Mouse (Mus musculus) myocyte (in vitro differentiated cells): ENCODE measurements at regions not wholly inside any gene's neighbourhood (a gene's known extent, or its start where the extent isn't known, plus 50 kb on each side); places are given as distances from the start of the nearest gene placed in this dataset.

Source experiments
- H3K27me3 ChIP-seq: one replicate; pipeline ENCODE4 v1.6.1; 2011; ENCODE audit not compliant: control insufficient read depth, insufficient read depth, insufficient read length
- H3K36me3 ChIP-seq: one replicate; pipeline ENCODE4 v1.6.1; 2011; ENCODE audit not compliant: control insufficient read depth, insufficient read depth
- H3K4me2 ChIP-seq: one replicate; pipeline ENCODE4 v1.6.1; 2011; ENCODE audit warnings: low read depth, control low read depth
- H3K4me3 ChIP-seq: one replicate; pipeline ENCODE4 v1.5.1; 2011; ENCODE audit warnings: mild to moderate bottlenecking, control low read depth, moderate library complexity
- H3K79me2 ChIP-seq: one replicate; pipeline ENCODE4 v1.6.1; 2011; ENCODE audit not compliant: control insufficient read depth, insufficient read depth
- H3ac ChIP-seq: one replicate; pipeline ENCODE4 v1.6.1; 2011; ENCODE audit not compliant: control insufficient read depth, insufficient read length
- CEBPB ChIP-seq: IDR thresholded peaks from 2 replicates; pipeline ENCODE4 v1.6.1; 2011; ENCODE audit warnings: mild to moderate bottlenecking, moderate library complexity; ENCODE audit not compliant: poor library complexity, insufficient read depth, severe bottlenecking
- E2F4 ChIP-seq: IDR thresholded peaks from one replicate; pipeline ENCODE4 v1.6.1; 2011; ENCODE audit warnings: mild to moderate bottlenecking, control low read depth, moderate library complexity; ENCODE audit not compliant: insufficient read depth
- MAX ChIP-seq: IDR thresholded peaks from one replicate; pipeline ENCODE4 v1.6.1; 2011; ENCODE audit warnings: low read depth, mild to moderate bottlenecking, control low read depth
- MYOD1 ChIP-seq, 3 experiments: IDR thresholded peaks; one replicate each; pipeline ENCODE4 v1.6.1; 2011; ENCODE audit warnings: control low read depth in 2 of 3, low read depth in 2 of 3, mild to moderate bottlenecking in 2 of 3, moderate library complexity in 1 of 3; ENCODE audit not compliant: insufficient read length in 2 of 3, control insufficient read depth in 1 of 3
- MYOG ChIP-seq, 3 experiments: IDR thresholded peaks; one replicate each; pipeline ENCODE4 v1.6.1; 2011; ENCODE audit warnings: control low read depth in 2 of 3, low read depth in 2 of 3, mild to moderate bottlenecking in 2 of 3; ENCODE audit not compliant: insufficient read length in 2 of 3, control insufficient read depth in 1 of 3, insufficient read depth in 1 of 3
- POLR2A ChIP-seq: IDR thresholded peaks from one replicate; pipeline ENCODE4 v1.6.1; 2011; ENCODE audit warnings: low read depth, mild to moderate bottlenecking, control low read depth, moderate library complexity; ENCODE audit not compliant: insufficient read length
- POLR2AphosphoS2 ChIP-seq: IDR thresholded peaks from one replicate; pipeline ENCODE4 v1.6.1; 2011; ENCODE audit warnings: low read depth, control low read depth; ENCODE audit not compliant: insufficient read length
- REST ChIP-seq: IDR thresholded peaks from one replicate; pipeline ENCODE4 v1.6.1; 2011; ENCODE audit warnings: mild to moderate bottlenecking, control low read depth, moderate library complexity; ENCODE audit not compliant: insufficient read depth, insufficient read length
- SRF ChIP-seq: IDR thresholded peaks from one replicate; pipeline ENCODE4 v1.6.1; 2011; ENCODE audit warnings: low read depth; ENCODE audit not compliant: control insufficient read depth, insufficient read length
- TCF12 ChIP-seq: IDR thresholded peaks from one replicate; pipeline ENCODE4 v1.6.1; 2011; ENCODE audit warnings: mild to moderate bottlenecking, control low read depth; ENCODE audit not compliant: poor library complexity, insufficient read depth, severe bottlenecking
- TCF3 ChIP-seq: IDR thresholded peaks from one replicate; pipeline ENCODE4 v1.6.1; 2011; ENCODE audit warnings: low read depth, control low read depth; ENCODE audit not compliant: insufficient read length
- USF1 ChIP-seq: IDR thresholded peaks from one replicate; pipeline ENCODE4 v1.6.1; 2011; ENCODE audit warnings: low read depth, mild to moderate bottlenecking, control low read depth, moderate library complexity

DNA sequence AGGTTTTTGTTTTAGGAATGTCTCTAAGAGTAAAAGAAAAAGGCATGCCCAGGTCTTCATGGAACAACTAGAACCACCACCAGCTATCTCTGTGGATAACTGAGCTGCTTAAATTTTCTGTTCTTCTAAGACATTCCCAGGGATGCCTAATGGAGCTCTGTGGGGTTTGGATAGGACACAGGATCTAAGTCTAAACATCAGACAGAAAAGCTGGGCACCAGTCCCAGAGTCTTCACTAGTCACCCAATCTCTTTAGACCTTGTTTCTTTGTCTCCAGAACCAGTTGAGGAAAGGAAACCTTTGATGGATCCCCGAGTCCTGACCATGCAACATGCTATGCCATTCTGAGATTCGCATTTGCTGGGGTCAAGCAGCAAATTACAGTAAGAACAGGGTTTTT, 243.2 kb upstream of the Far2 start:
- H3K79me2 ChIP-seq = no peaks in the 10 kb centered on the region
- no peak overlapping the region for H3K4me3 ChIP-seq
- no peaks in the 10 kb centered on the region for H3K27me3 ChIP-seq
- H3K4me2 ChIP-seq = no peak overlapping the region
- no peaks in the 10 kb centered on the region for H3K36me3 ChIP-seq
- H3ac ChIP-seq = no peak overlapping the region
- TF ChIP-seq TCF3 = no peak
- no peak for TF ChIP-seq POLR2AphosphoS2
- TF ChIP-seq MYOD1 (IDR thresholded peaks at IDR 0.05; ENCODE audit: control insufficient read depth in 1 of 3, insufficient read length in 2 of 3, low read depth in 2 of 3) = no peak
- TF ChIP-seq CEBPB = no peak
- no peak for TF ChIP-seq POLR2A
- TF ChIP-seq USF1 = no peak
- TF ChIP-seq MYOG (IDR thresholded peaks at IDR 0.05; ENCODE audit: control insufficient read depth in 1 of 3, insufficient read depth in 1 of 3, insufficient read length in 2 of 3, low read depth in 2 of 3) = no peak
- TF ChIP-seq REST = no peak
- no peak for TF ChIP-seq E2F4
- no peak for TF ChIP-seq TCF12
- no peak for TF ChIP-seq SRF
- no peak for TF ChIP-seq MAX

- Histone ChIP-seq H3K79me2 (no peaks in the 10 kb centered on the region), H3K4me3 (no peak overlapping the region), H3K4me2 (no peak overlapping the region), H3K27me3 (peaks cover 5% of the 10 kb centered on the region), H3ac (no peak overlapping the region), H3K36me3 (no peaks in the 10 kb centered on the region)
- no peak for TF ChIP-seq SRF
- TF ChIP-seq MAX = no peak
- TF ChIP-seq POLR2AphosphoS2 = no peak
- no peak for TF ChIP-seq CEBPB
- TF ChIP-seq E2F4 = no peak
- no peak for TF ChIP-seq TCF12
- no peak for TF ChIP-seq USF1
- TF ChIP-seq REST = no peak
- no peak for TF ChIP-seq MYOG (IDR thresholded peaks at IDR 0.05; ENCODE audit: control insufficient read depth in 1 of 3, insufficient read depth in 1 of 3, insufficient read length in 2 of 3, low read depth in 2 of 3)
- no peak for TF ChIP-seq TCF3
- TF ChIP-seq MYOD1 (IDR thresholded peaks at IDR 0.05; ENCODE audit: control insufficient read depth in 1 of 3, insufficient read length in 2 of 3, low read depth in 2 of 3) = no peak
- TF ChIP-seq POLR2A = no peak
Observed at GRCm38 (mm10) chr6:147810710-147811109, 236.3 kb upstream of the Far2 start.

DNA sequence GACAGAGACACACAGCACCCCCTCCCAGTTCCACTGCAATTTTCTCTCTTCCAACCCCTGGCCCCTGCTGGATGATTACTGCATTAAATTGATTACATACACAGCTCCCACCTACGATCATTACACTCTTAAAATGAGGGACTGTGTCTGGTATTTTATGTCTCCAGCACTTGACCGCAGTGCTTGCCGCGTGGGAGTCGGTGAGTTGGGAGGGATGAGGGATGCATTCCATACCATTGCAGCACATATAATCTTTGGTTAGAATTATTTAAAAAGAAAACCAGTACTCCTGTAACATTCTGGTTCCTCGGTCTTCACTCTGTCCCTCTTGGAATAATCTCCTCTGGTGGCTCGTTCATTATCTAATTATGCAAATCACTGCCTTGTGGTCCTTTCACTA, 230.2 kb upstream of the Far2 start:
- no peak overlapping the region for H3K4me3 ChIP-seq
- TF ChIP-seq POLR2A = no peak
- TF ChIP-seq REST = no peak
- TF ChIP-seq TCF12 = no peak
- no peak for TF ChIP-seq MYOG (IDR thresholded peaks at IDR 0.05; ENCODE audit: control insufficient read depth in 1 of 3, insufficient read depth in 1 of 3, insufficient read length in 2 of 3, low read depth in 2 of 3)
- no peak for TF ChIP-seq POLR2AphosphoS2
- no peak for TF ChIP-seq SRF
- no peak for TF ChIP-seq TCF3
- no peak for TF ChIP-seq MYOD1 (IDR thresholded peaks at IDR 0.05; ENCODE audit: control insufficient read depth in 1 of 3, insufficient read length in 2 of 3, low read depth in 2 of 3)
- no peak for TF ChIP-seq E2F4
- no peak for TF ChIP-seq USF1
- TF ChIP-seq MAX = no peak
- TF ChIP-seq CEBPB = no peak
- no peaks in the 10 kb centered on the region for H3K79me2 ChIP-seq
- H3K4me2 ChIP-seq = no peak overlapping the region
- H3K36me3 ChIP-seq = no peaks in the 10 kb centered on the region
- peaks cover 9% of the 10 kb centered on the region for H3K27me3 ChIP-seq
- no peak overlapping the region for H3ac ChIP-seq

DNA sequence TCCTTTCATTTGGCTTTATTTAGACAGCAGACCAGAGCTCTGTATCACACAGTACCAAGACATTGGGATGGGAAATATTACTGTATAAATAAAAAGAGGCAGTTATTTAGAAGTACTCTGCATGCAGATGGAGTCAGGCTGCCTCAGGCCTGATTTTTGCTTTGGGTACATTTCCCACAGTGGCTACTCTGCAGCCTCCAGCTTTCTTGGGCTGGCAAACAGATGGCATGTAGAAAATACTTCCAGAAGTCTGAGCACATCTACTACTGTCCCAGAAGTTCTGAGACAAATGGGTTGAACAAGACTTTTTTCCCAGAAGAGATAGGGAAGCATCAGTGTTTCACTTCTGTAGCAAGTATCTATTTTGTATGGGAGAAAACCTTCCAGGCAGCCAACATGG, 229.8 kb upstream of the Far2 start:
- Histone ChIP-seq H3K36me3 (no peaks in the 10 kb centered on the region), H3K4me2 (no peak overlapping the region), H3K27me3 (peaks cover 9% of the 10 kb centered on the region), H3ac (no peak overlapping the region), H3K79me2 (no peaks in the 10 kb centered on the region), H3K4me3 (no peak overlapping the region)
- TF ChIP-seq POLR2A = no peak
- TF ChIP-seq USF1 = no peak
- TF ChIP-seq MYOG (IDR thresholded peaks at IDR 0.05; ENCODE audit: control insufficient read depth in 1 of 3, insufficient read depth in 1 of 3, insufficient read length in 2 of 3, low read depth in 2 of 3) = no peak
- TF ChIP-seq TCF12 = no peak
- TF ChIP-seq CEBPB = no peak
- TF ChIP-seq REST = no peak
- TF ChIP-seq POLR2AphosphoS2 = no peak
- TF ChIP-seq MYOD1 (IDR thresholded peaks at IDR 0.05; ENCODE audit: control insufficient read depth in 1 of 3, insufficient read length in 2 of 3, low read depth in 2 of 3) = no peak
- no peak for TF ChIP-seq E2F4
- no peak for TF ChIP-seq MAX

DNA sequence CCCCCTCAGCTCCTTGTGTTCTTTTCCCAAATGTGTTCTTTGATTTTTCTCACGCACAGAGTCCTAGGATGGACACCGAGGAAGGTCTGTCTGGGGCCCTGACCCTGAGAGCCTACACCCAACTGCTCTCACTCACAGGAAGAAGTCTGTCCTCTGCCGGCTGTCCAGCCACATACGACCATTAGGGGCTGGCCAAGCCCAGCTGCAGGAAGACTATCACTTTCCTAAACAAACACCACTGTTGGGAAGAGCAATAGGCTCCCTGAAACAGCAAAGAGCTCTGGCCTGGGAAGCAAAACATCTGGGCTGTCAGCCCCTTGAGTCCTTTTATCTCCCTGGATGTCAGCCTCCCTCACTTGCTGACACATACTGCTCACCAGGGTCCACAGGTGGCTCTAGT, 224.8 kb upstream of the Far2 start:
- Histone ChIP-seq H3K4me2 (no peak overlapping the region), H3K79me2 (no peaks in the 10 kb centered on the region), H3K4me3 (no peak overlapping the region), H3K27me3 (peaks cover 4% of the 10 kb centered on the region), H3ac (no peak overlapping the region), H3K36me3 (no peaks in the 10 kb centered on the region)
- TF ChIP-seq MAX (no peak), TCF3 (no peak), REST (no peak), CEBPB (no peak), POLR2AphosphoS2 (no peak), MYOG (IDR thresholded peaks at IDR 0.05; ENCODE audit: control insufficient read depth in 1 of 3, insufficient read depth in 1 of 3, insufficient read length in 2 of 3, low read depth in 2 of 3) (no peak), USF1 (no peak), MYOD1 (IDR thresholded peaks at IDR 0.05; ENCODE audit: control insufficient read depth in 1 of 3, insufficient read length in 2 of 3, low read depth in 2 of 3) (no peak), POLR2A (no peak), SRF (no peak), E2F4 (no peak), TCF12 (no peak)
